Mouse (Mus musculus): ENCODE data around the gene Vps33b.

Vps33b gene

GRCm38 (mm10) chr7:80267764-80268163 lies 1.7 kb upstream of the Vps33b start:
- no peak for DNase-seq (ENCODE audit: low read depth, low spot score)

GRCm38 (mm10) chr7:80269751-80270255 lies 354 bp downstream of the Vps33b start:
- DNase-seq (ENCODE audit: low read depth, low spot score): no peak

GRCm38 (mm10) chr7:80273456-80273855 lies 4.0 kb downstream of the Vps33b start:
- DNase-seq (ENCODE audit: low read depth, low spot score): no peak

GRCm38 (mm10) chr7:80276374-80276773 lies 6.9 kb downstream of the Vps33b start:
- no peak for DNase-seq (ENCODE audit: low read depth, low spot score)

- DNase-seq (ENCODE audit: low read depth, low spot score): no peak
Measured at GRCm38 (mm10) chr7:80280032-80280431, 10.6 kb downstream of the Vps33b start.

GRCm38 (mm10) chr7:80280998-80281397 lies 11.5 kb downstream of the Vps33b start:
- DNase-seq (ENCODE audit: low read depth, low spot score): no peak

- no peak for DNase-seq (ENCODE audit: low read depth, low spot score)
Measured at GRCm38 (mm10) chr7:80281646-80282045, 12.2 kb downstream of the Vps33b start.

- DNase-seq (ENCODE audit: low read depth, low spot score): no peak
Measured at GRCm38 (mm10) chr7:80283226-80283918, 13.9 kb downstream of the Vps33b start.

GRCm38 (mm10) chr7:80284391-80284790 lies 14.9 kb downstream of the Vps33b start:
- DNase-seq (ENCODE audit: low read depth, low spot score): no peak

GRCm38 (mm10) chr7:80285725-80286124 lies 16.3 kb downstream of the Vps33b start:
- DNase-seq (ENCODE audit: low read depth, low spot score): no peak

GRCm38 (mm10) chr7:80287736-80288135 lies 18.3 kb downstream of the Vps33b start:
- no peak for DNase-seq (ENCODE audit: low read depth, low spot score)

- peak; percentile 98 for DNase-seq (ENCODE audit: low read depth, low spot score)
Measured at GRCm38 (mm10) chr7:80294062-80294763, 24.8 kb downstream of the Vps33b start, which contains the start of gene Prc1. Gene Prc1 (plus strand): TSS chr7:80294450.

- DNase-seq (ENCODE audit: low read depth, low spot score): no peak
Measured at GRCm38 (mm10) chr7:80294764-80295648, 25.6 kb downstream of the Vps33b start.

GRCm38 (mm10) chr7:80296462-80296861 lies 27.0 kb downstream of the Vps33b start:
- no peak for DNase-seq (ENCODE audit: low read depth, low spot score)

GRCm38 (mm10) chr7:80297041-80297440 lies 27.6 kb downstream of the Vps33b start:
- DNase-seq (ENCODE audit: low read depth, low spot score): no peak

GRCm38 (mm10) chr7:80298754-80299153 lies 29.3 kb downstream of the Vps33b start:
- no peak for DNase-seq (ENCODE audit: low read depth, low spot score)

GRCm38 (mm10) chr7:80299568-80299967 lies 30.1 kb downstream of the Vps33b start:
- DNase-seq (ENCODE audit: low read depth, low spot score): no peak

GRCm38 (mm10) chr7:80301522-80301921 lies 32.1 kb downstream of the Vps33b start:
- DNase-seq (ENCODE audit: low read depth, low spot score): peak; percentile 41

- DNase-seq (ENCODE audit: low read depth, low spot score): peak; percentile 43
Measured at GRCm38 (mm10) chr7:80307766-80308165, 38.3 kb downstream of the Vps33b start.

- DNase-seq (ENCODE audit: low read depth, low spot score): no peak
Measured at GRCm38 (mm10) chr7:80310771-80311170, 41.3 kb downstream of the Vps33b start.

GRCm38 (mm10) chr7:80315733-80316132 lies 46.3 kb downstream of the Vps33b start:
- DNase-seq (ENCODE audit: low read depth, low spot score): no peak

Measured in ES-CJ7 (cell line).